Mouse (Mus musculus): ENCODE measurements at regions not wholly inside any gene's neighbourhood (a gene's known extent, or its start where the extent isn't known, plus 50 kb on each side); places are given as distances from the start of the nearest gene placed in this dataset.
A peak's percentile ranks its signal among the peaks of the same experiment; 100 is the strongest.

DNA sequence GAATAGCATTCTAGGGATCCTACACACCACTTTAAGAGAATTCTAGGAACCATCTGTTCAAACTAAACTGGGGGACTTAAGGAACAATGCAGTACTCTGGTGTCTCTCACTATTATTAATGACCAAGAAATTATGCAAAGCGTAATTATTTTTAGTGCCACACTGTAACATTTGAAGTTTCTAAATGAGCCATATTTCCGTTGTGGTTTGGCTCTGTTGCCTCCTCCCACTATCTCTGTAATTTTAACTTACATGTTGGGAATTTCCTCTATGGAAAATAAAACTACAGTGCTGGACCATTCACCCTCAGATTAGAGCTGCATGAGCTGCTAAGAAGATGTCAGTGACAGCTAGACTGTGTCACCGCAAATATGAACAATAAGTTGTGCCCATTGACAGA lies 72.0 kb upstream of the Klf6 start:
- Histone ChIP-seq H3K36me3 (ENCODE audit: insufficient read depth, low read length) (no peaks in the 10 kb centered on the region), H3K27me3 (ENCODE audit: insufficient read depth, low read length) (no peaks in the 10 kb centered on the region), H3K27ac (no peak overlapping the region), H3K4me2 (ENCODE audit: low read depth, low read length) (no peak overlapping the region), H3K9me3 (ENCODE audit: low read length) (no peaks in the 10 kb centered on the region), H3K9ac (replicated peaks; ENCODE audit: low read length) (no peak overlapping the region), H3K4me3 (ENCODE audit: low read length) (no peak overlapping the region), H3K4me1 (ENCODE audit: insufficient read depth, low read length) (no peaks in the 10 kb centered on the region)
- ATAC-seq (no peak), DNase-seq (ENCODE audit: low spot score) (no peak)
- 81% methylated on average over 3 of the region's 3 CpGs for WGBS
- no peak for TF ChIP-seq CTCF (IDR thresholded peaks at IDR 0.05; ENCODE audit: low read depth)

GRCm38 (mm10) chr13:5802079-5802478 lies 59.2 kb upstream of the Klf6 start:
- Histone ChIP-seq H3K4me2 (ENCODE audit: low read depth, low read length) (no peak overlapping the region), H3K9ac (replicated peaks; ENCODE audit: low read length) (no peak overlapping the region), H3K9me3 (ENCODE audit: low read length) (no peaks in the 10 kb centered on the region), H3K4me1 (ENCODE audit: insufficient read depth, low read length) (no peaks in the 10 kb centered on the region), H3K36me3 (ENCODE audit: insufficient read depth, low read length) (no peaks in the 10 kb centered on the region), H3K27ac (no peak overlapping the region), H3K4me3 (ENCODE audit: low read length) (no peak overlapping the region), H3K27me3 (ENCODE audit: insufficient read depth, low read length) (no peaks in the 10 kb centered on the region)
- DNase-seq (ENCODE audit: low spot score) = peak; percentile 9
- no peak for ATAC-seq
- no peak for TF ChIP-seq CTCF (IDR thresholded peaks at IDR 0.05; ENCODE audit: low read depth)
- WGBS = 47% methylated on average over 7 of the region's 7 CpGs

DNA sequence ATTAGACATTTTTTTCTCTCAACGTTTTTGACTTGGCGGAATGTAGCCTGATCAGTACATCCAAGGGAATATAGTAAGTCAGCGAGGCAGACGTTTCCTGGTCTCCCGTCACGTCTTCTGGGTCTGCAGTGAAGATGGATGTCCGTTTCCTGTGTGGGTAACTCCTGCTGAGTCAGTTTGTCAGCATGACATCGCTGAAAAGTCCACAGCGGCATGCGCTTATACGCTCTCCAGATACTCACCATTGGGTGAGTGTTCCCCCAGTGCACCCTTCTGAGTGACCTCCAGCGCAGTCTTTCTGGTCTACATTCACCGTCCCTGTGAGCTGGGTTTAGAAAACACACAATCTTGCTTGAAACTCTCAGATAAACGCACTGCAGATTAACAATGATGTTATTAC lies 58.5 kb upstream of the Klf6 start:
- Histone ChIP-seq H3K4me2 (ENCODE audit: low read depth, low read length) (no peak overlapping the region), H3K36me3 (ENCODE audit: insufficient read depth, low read length) (no peaks in the 10 kb centered on the region), H3K9me3 (ENCODE audit: low read length) (no peaks in the 10 kb centered on the region), H3K27ac (no peak overlapping the region), H3K4me1 (ENCODE audit: insufficient read depth, low read length) (no peaks in the 10 kb centered on the region), H3K4me3 (ENCODE audit: low read length) (no peak overlapping the region), H3K9ac (replicated peaks; ENCODE audit: low read length) (no peak overlapping the region), H3K27me3 (ENCODE audit: insufficient read depth, low read length) (no peaks in the 10 kb centered on the region)
- 57% methylated on average over 14 of the region's 14 CpGs for WGBS
- DNase-seq (ENCODE audit: low spot score) (peak; percentile 11), ATAC-seq (no peak)
- TF ChIP-seq CTCF (IDR thresholded peaks at IDR 0.05; ENCODE audit: low read depth) = no peak

DNA sequence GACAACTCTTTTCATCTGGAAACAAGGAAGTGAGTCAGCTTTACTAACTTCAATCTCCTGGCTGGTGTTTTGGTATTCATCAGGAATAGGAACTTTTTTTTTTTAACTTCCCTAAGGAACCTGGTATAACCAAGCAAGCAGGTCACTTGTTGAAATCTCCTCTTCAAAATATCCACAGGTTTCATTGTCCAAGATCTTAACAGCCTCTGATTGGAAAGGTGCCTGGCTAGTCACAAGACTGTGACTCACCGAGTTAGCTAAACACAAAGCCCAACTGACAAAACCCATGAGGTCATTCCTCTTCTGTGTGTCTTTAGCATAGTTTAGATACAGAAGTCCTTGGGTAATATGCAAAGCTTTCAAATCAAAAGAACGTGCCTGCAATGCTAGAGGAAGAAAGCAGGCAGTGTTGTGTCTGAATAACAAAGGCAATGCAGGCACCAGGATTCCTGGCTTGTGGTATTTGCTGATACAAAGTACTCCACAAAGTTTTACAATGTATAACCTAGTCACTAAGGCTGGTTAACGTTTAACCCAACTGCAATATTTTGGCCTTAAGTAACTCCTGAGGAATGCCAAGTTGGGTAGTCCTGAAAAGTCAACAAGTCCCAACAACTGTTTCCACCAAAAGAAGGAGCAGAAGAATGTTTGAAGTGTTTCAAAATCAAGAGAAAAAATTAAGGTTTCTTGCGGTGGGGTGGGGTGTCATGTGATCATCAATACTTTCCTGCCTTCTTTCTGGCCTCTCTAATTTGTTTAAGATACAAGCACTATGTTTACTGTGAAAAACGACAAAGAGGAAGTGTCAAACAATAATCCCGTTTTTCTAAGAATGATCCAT lies 57.5 kb upstream of the Klf6 start:
- ATAC-seq (no peak), DNase-seq (ENCODE audit: low spot score) (peak; percentile 13)
- Histone ChIP-seq H3K4me3 (ENCODE audit: low read length) (no peak overlapping the region), H3K4me2 (ENCODE audit: low read depth, low read length) (no peak overlapping the region), H3K36me3 (ENCODE audit: insufficient read depth, low read length) (no peaks in the 10 kb centered on the region), H3K9me3 (ENCODE audit: low read length) (no peaks in the 10 kb centered on the region), H3K27me3 (ENCODE audit: insufficient read depth, low read length) (no peaks in the 10 kb centered on the region), H3K27ac (no peak overlapping the region; the same call in 1 of the 2 replicates), H3K4me1 (ENCODE audit: insufficient read depth, low read length) (no peaks in the 10 kb centered on the region), H3K9ac (replicated peaks; ENCODE audit: low read length) (no peak overlapping the region)
- no peak for TF ChIP-seq CTCF (IDR thresholded peaks at IDR 0.05; ENCODE audit: low read depth)
- 12% methylated on average over 6 of the region's 6 CpGs for WGBS

DNA sequence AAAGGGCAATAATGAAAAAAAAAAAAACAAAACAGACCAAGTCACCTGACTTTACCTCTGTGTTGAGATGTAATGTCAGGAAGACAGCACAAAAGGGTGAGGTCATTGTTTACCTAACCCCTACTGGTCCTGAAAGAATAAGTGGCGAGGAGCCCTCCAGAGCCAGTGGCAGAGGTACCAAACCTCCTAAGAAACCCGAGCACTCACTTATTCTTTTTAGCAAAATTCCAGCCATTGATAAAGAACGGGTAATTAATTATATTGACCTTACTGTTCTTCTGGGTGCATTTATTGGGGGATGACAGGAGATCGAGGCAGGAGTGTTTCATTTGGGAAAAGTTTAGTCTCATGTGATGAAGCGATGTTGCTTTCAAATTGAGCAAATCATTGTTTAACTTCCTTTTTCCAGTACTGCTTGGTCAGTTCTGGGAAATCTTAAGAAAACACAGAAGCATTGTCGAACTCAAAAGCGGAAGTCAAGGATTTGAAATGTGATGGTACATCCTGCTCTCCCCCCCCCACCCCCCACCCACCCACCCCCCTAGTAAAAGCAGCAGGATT lies 56.8 kb upstream of the Klf6 start:
- no peak overlapping the region for H3K4me3 ChIP-seq (ENCODE audit: low read length)
- TF ChIP-seq CTCF (IDR thresholded peaks at IDR 0.05; ENCODE audit: low read depth) = no peak
- no peak overlapping the region for H3K4me2 ChIP-seq (ENCODE audit: low read depth, low read length)
- DNase-seq (ENCODE audit: low spot score) (no peak), ATAC-seq (no peak)
- H3K4me1 ChIP-seq (ENCODE audit: insufficient read depth, low read length) = no peaks in the 10 kb centered on the region
- H3K27me3 ChIP-seq (ENCODE audit: insufficient read depth, low read length) = no peaks in the 10 kb centered on the region
- no peak overlapping the region for H3K9ac ChIP-seq (replicated peaks; ENCODE audit: low read length)
- H3K36me3 ChIP-seq (ENCODE audit: insufficient read depth, low read length) = no peaks in the 10 kb centered on the region
- H3K9me3 ChIP-seq (ENCODE audit: low read length) = no peaks in the 10 kb centered on the region
- 24% methylated on average over 7 of the region's 7 CpGs for WGBS
- H3K27ac ChIP-seq = no peak overlapping the region

DNA sequence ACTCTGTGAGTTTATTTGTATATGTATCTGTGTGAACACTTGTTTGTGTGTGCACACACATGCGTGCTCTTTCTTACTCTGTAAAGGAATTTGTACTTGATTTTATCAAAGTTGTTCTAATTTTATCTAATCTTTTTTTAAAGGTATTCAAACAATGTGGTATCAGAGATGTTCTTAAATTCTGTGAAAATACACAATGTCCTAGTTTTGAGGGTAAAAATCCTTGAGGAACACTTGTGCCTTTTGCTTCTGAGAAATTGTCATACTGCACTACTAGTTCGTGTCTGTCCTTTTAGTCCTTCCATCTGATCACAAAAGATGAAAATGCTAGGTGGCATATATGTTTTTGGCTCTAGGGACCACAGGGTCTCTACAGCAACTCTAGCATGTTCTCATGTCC lies 52.9 kb upstream of the Klf6 start:
- 86% methylated on average over 2 of the region's 2 CpGs for WGBS
- TF ChIP-seq CTCF (IDR thresholded peaks at IDR 0.05; ENCODE audit: low read depth) = no peak

More for the DNA sequence above, 52.9 kb upstream of the Klf6 start:
- Histone ChIP-seq H3K36me3 (ENCODE audit: insufficient read depth, low read length) (no peaks in the 10 kb centered on the region), H3K4me2 (ENCODE audit: low read depth, low read length) (no peak overlapping the region), H3K9ac (replicated peaks; ENCODE audit: low read length) (no peak overlapping the region), H3K9me3 (ENCODE audit: low read length) (no peaks in the 10 kb centered on the region), H3K4me1 (ENCODE audit: insufficient read depth, low read length) (no peaks in the 10 kb centered on the region), H3K4me3 (ENCODE audit: low read length) (no peak overlapping the region), H3K27ac (no peak overlapping the region), H3K27me3 (ENCODE audit: insufficient read depth, low read length) (no peaks in the 10 kb centered on the region)
- no peak for DNase-seq (ENCODE audit: low spot score)
- no peak for ATAC-seq

All from hindbrain, postnatal 0 days (tissue).